23 mouse cellular contexts compared by ENCODE assay signal in the genomic region with DNA sequence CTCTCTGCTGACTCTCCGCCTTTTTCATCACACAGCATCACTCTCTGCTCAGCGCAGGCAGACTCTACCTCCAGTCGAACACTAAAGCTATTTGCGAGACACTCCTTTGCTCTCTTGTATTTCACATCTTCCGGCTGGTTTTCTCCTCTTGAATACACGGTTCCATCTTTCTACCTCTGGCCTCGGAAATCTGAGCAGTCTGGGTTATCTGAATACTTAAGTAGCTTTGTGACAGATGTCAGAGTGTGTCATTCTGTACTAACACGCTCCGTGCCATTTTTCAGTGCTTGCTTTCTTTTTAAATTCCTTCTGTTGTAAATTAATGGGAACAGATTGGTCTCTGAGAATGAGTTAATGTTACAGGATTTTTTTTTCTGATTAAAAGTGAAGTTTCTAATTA.
DNase-seq lines count a peak whose midpoint lies in the region; ATAC-seq lines count a peak whose summit lies in the region.
"Had no signal": no experiment of that assay in that cellular context is flagged by ENCODE, and none has a peak within 500 bp of the region (broad histone marks: within the 10 kb centered on the region; RNA-seq: fewer than 3 reads in every experiment).

No protein-coding gene starts in this region.

- H3K36me3 ChIP-seq in kidney, embryonic 15.5 days: no peaks in the 10 kb centered on the region
- no peaks in the 10 kb centered on the region for H3K36me3 ChIP-seq in midbrain, embryonic 11.5 days (ENCODE audit: control insufficient read depth, insufficient read depth, low read length)
- H3K36me3 ChIP-seq in midbrain, embryonic 10.5 days: no peaks in the 10 kb centered on the region
- H3K36me3 ChIP-seq in midbrain, embryonic 14.5 days (ENCODE audit: control insufficient read depth, insufficient read depth, low read length): no peaks in the 10 kb centered on the region
- H3K36me3 ChIP-seq: heart, embryonic 15.5 days had no signal

- no peak for ATAC-seq in kidney, embryonic 15.5 days (replicated peaks; ENCODE audit: low FRiP score)
- ATAC-seq in midbrain, embryonic 11.5 days (ENCODE audit: low FRiP score): 0 out of 2 replicates have a peak, but pooled peaks have one; percentile 6
- no peak for ATAC-seq in midbrain, embryonic 14.5 days (ENCODE audit: low FRiP score, low TSS enrichment)
- ATAC-seq: intestine, postnatal 0 days had no signal

- H3K9me3 ChIP-seq in kidney, embryonic 15.5 days (replicated peaks): no peaks in the 10 kb centered on the region
- no peaks in the 10 kb centered on the region for H3K9me3 ChIP-seq in midbrain, embryonic 11.5 days (ENCODE audit: control insufficient read depth, low read length)
- H3K9me3 ChIP-seq in midbrain, embryonic 10.5 days (replicated peaks): no peaks in the 10 kb centered on the region
- no peaks in the 10 kb centered on the region for H3K9me3 ChIP-seq in midbrain, embryonic 14.5 days (ENCODE audit: control insufficient read depth, low read length)
- H3K9me3 ChIP-seq: heart, embryonic 15.5 days had no signal

- 51% methylated on average over 9 of the region's 9 CpGs for WGBS in kidney, embryonic 15.5 days
- WGBS in midbrain, embryonic 11.5 days: 60% methylated on average over 9 of the region's 9 CpGs
- 78% methylated on average over 9 of the region's 9 CpGs for WGBS in midbrain, embryonic 10.5 days
- 47% methylated on average over 9 of the region's 9 CpGs for WGBS in midbrain, embryonic 14.5 days

- H3K4me2 ChIP-seq in kidney, embryonic 15.5 days: 0 out of 2 replicates have a peak overlapping the region, but pooled peaks have one; percentile 30
- H3K4me2 ChIP-seq in midbrain, embryonic 11.5 days: no peak overlapping the region
- no peak overlapping the region for H3K4me2 ChIP-seq in midbrain, embryonic 14.5 days (ENCODE audit: low read length)
- H3K4me2 ChIP-seq: heart, embryonic 15.5 days; liver, embryonic 11.5 days had no signal

- no peak overlapping the region for H3K27ac ChIP-seq in kidney, embryonic 15.5 days
- H3K27ac ChIP-seq in midbrain, embryonic 11.5 days (ENCODE audit: low read depth, low read length): no peak overlapping the region
- no peak overlapping the region for H3K27ac ChIP-seq in midbrain, embryonic 10.5 days (replicated peaks)
- H3K27ac ChIP-seq in midbrain, embryonic 14.5 days (replicated peaks; ENCODE audit: low read depth, low read length): peak overlapping the region; percentile 42; the same call in 1 of the 2 replicates
- H3K27ac ChIP-seq: heart, adult 2 months; heart, embryonic 15.5 days; hindbrain, postnatal 0 days had no signal

- H3K27me3 ChIP-seq in kidney, embryonic 15.5 days: 0 out of 2 replicates have a peak, but pooled peaks cover 3% of the 10 kb centered on the region
- no peaks in the 10 kb centered on the region for H3K27me3 ChIP-seq in midbrain, embryonic 11.5 days (ENCODE audit: control insufficient read depth, insufficient read depth, low read length)
- H3K27me3 ChIP-seq in midbrain, embryonic 10.5 days (ENCODE audit: low read depth, poor library complexity, severe bottlenecking): no peaks in the 10 kb centered on the region
- no peaks in the 10 kb centered on the region for H3K27me3 ChIP-seq in midbrain, embryonic 14.5 days (ENCODE audit: control insufficient read depth, insufficient read depth, low read length)
- H3K27me3 ChIP-seq: CH12.LX; heart, embryonic 15.5 days had no signal

- H3K9ac ChIP-seq in kidney, embryonic 15.5 days: no peak overlapping the region
- H3K9ac ChIP-seq in midbrain, embryonic 11.5 days (ENCODE audit: low read length): no peak overlapping the region
- H3K9ac ChIP-seq in midbrain, embryonic 14.5 days (replicated peaks; ENCODE audit: low read length): no peak overlapping the region
- H3K9ac ChIP-seq: heart, embryonic 15.5 days had no signal

- H3K4me1 ChIP-seq in kidney, embryonic 15.5 days: no peaks in the 10 kb centered on the region
- H3K4me1 ChIP-seq in midbrain, embryonic 11.5 days (ENCODE audit: control insufficient read depth, insufficient read depth, low read length): no peaks in the 10 kb centered on the region
- peaks cover 8% of the 10 kb centered on the region for H3K4me1 ChIP-seq in midbrain, embryonic 10.5 days
- H3K4me1 ChIP-seq in midbrain, embryonic 14.5 days (ENCODE audit: control insufficient read depth, insufficient read depth, low read length): no peaks in the 10 kb centered on the region
- H3K4me1 ChIP-seq: heart, embryonic 15.5 days had no signal

- no peak for DNase-seq in kidney, adult 11 months
- DNase-seq in midbrain, embryonic 11.5 days (ENCODE audit: low spot score, missing footprints): peak; percentile 85
- DNase-seq in midbrain, embryonic 10.5 days (ENCODE audit: low spot score): no peak
- peak; percentile 35 for DNase-seq in midbrain, embryonic 14.5 days
- DNase-seq in right cerebral cortex, postnatal 4 days: no peak
- no peak for DNase-seq in heart, adult 8-10 months (ENCODE audit: low spot score)
- no peak for DNase-seq in right cerebral cortex, postnatal 14 days
- DNase-seq: adrenal gland, postnatal 25 days; cerebellum, adult 18-20 months; gastrocnemius, postnatal 25 days; heart, adult 2 months; heart, postnatal 4 days; kidney, postnatal 25 days; spleen, adult 18-20 months; thymus, adult 2 months had no signal

- no peak overlapping the region for H3K4me3 ChIP-seq in kidney, embryonic 15.5 days (replicated peaks)
- no peak overlapping the region for H3K4me3 ChIP-seq in midbrain, embryonic 11.5 days (ENCODE audit: low read depth, low read length)
- H3K4me3 ChIP-seq in midbrain, embryonic 10.5 days: no peak overlapping the region
- H3K4me3 ChIP-seq in midbrain, embryonic 14.5 days (replicated peaks; ENCODE audit: low read depth, low read length): no peak overlapping the region
- H3K4me3 ChIP-seq: erythroblast, embryonic 14.5 days; heart, adult 2 months; heart, embryonic 15.5 days; myocyte had no signal

Comparison
In these comparisons a context has a peak if more than half of its experiments do, and no peak if none do; other contexts are left out.
1. DNase-seq: peak in midbrain, embryonic 11.5 days (single experiment) and midbrain, embryonic 14.5 days (single experiment); none in kidney, adult 11 months (single experiment), midbrain, embryonic 10.5 days (single experiment), right cerebral cortex, postnatal 4 days (single experiment), heart, adult 8-10 months (single experiment) and right cerebral cortex, postnatal 14 days (single experiment).